Mouse (Mus musculus) hindbrain, postnatal 0 days (tissue): ENCODE data around the gene Chid1. TPM values are rescaled to one million over a fixed set of nuclear protein-coding genes. Genes with fewer than 3 reads are reported as not detected.

Experiments
- ATAC-seq: fragments of 200-750 bp; cut with Nextera tagmentation; 2 replicates; pipeline ENCODE4 v1.8.0; 2017; ENCODE audit warnings: mild to moderate bottlenecking, moderate TSS enrichment, moderate library complexity
- DNase-seq: peaks from one replicate; pipeline ENCODE4 v3.0.0-alpha.2; 2015; ENCODE audit warnings: low spot score
- H3K27ac ChIP-seq: fragments of 300-500 bp; sonication (generic); 2 replicates; pipeline ENCODE4 v1.5.1; 2014; ENCODE audit warnings: mild to moderate bottlenecking
- H3K27me3 ChIP-seq: fragments of 300-500 bp; sonication (generic); 2 replicates; pipeline ENCODE4 v1.6.1; 2014; ENCODE audit warnings: low read length, mixed read lengths; ENCODE audit not compliant: insufficient read depth
- H3K36me3 ChIP-seq: fragments of 300-500 bp; sonication (generic); 2 replicates; pipeline ENCODE4 v1.6.1; 2014; ENCODE audit warnings: low read length, mixed read lengths; ENCODE audit not compliant: insufficient read depth
- H3K4me1 ChIP-seq: fragments of 300-500 bp; sonication (generic); 2 replicates; pipeline ENCODE4 v1.6.1; 2014; ENCODE audit warnings: antibody characterized with exemption, low read length, mixed read lengths; ENCODE audit not compliant: insufficient read depth
- H3K4me2 ChIP-seq: fragments of 300-500 bp; sonication (generic); 2 replicates; pipeline ENCODE4 v1.6.1; 2014; ENCODE audit warnings: low read depth, mild to moderate bottlenecking, low read length, moderate library complexity, mixed read lengths
- H3K4me3 ChIP-seq: fragments of 300-500 bp; sonication (generic); 2 replicates; pipeline ENCODE4 v1.5.1; 2014; ENCODE audit warnings: low read length
- H3K9ac ChIP-seq: fragments of 300-500 bp; sonication (generic); replicated peaks from 2 replicates; pipeline ENCODE4 v1.6.1; 2014; ENCODE audit warnings: mild to moderate bottlenecking, low read length, moderate library complexity, mixed read lengths
- H3K9me3 ChIP-seq: fragments of 300-500 bp; sonication (generic); 2 replicates; pipeline ENCODE4 v1.6.1; 2016; ENCODE audit warnings: low read length, mixed read lengths
- CTCF ChIP-seq: IDR thresholded peaks from 2 replicates; pipeline ENCODE4 v1.5.1; 2016; ENCODE audit warnings: antibody characterized with exemption, control low read depth, low read depth
- WGBS: fragments of 180-500 bp; shearing (Covaris S2); extraction: QIAGEN DNeasy Blood & Tissue Kit; methylation state at CpG from one replicate; pipeline ENCODE4 v1.1.7; 2014; 5-methylcytosine and 5-hydroxymethylcytosine counted together
- polyA plus RNA-seq: library from polyadenylated mRNA; unstranded; fragments of >200 nt; fragmentation: Nextera tagmentation; extraction: Ambion mirVana; gene quantifications from 2 replicates; pipeline ENCODE4 v1.2.1, GENCODE M21; 2015
- total RNA-seq: library from RNA; depleted of rRNA; stranded (reverse); fragments of >200 nt; gene quantifications from 2 replicates; pipeline ENCODE4 v1.2.3, GENCODE M21; 2014

Chid1 gene
- total and polyA plus RNA-seq, 2 experiments from 2014 or later: 47.8 to 55.2 TPM

- WGBS: 71% methylated on average over 2 of the region's 2 CpGs
- Histone ChIP-seq H3K4me3 (no peak overlapping the region), H3K27ac (no peak overlapping the region), H3K9me3 (no peaks in the 10 kb centered on the region), H3K9ac (no peak overlapping the region), H3K4me2 (no peak overlapping the region), H3K27me3 (no peaks in the 10 kb centered on the region), H3K36me3 (no peaks in the 10 kb centered on the region), H3K4me1 (peaks cover 19% of the 10 kb centered on the region)
- TF ChIP-seq CTCF: no peak
- no peak for DNase-seq
- no peak for ATAC-seq
These were observed 2.9 kb upstream of the Chid1 start for GRCm38 (mm10) chr7:141542588-141542987.

- peaks cover 19% of the 10 kb centered on the region for H3K4me1 ChIP-seq
- WGBS: 79% methylated on average over 4 of the region's 4 CpGs
- no peak for ATAC-seq
- no peak overlapping the region for H3K9ac ChIP-seq
- no peak overlapping the region for H3K4me3 ChIP-seq
- H3K27me3 ChIP-seq: no peaks in the 10 kb centered on the region
- no peaks in the 10 kb centered on the region for H3K9me3 ChIP-seq
- no peak for DNase-seq
- no peak overlapping the region for H3K27ac ChIP-seq
- TF ChIP-seq CTCF: no peak
- no peak overlapping the region for H3K4me2 ChIP-seq
- no peaks in the 10 kb centered on the region for H3K36me3 ChIP-seq
These were observed 2.0 kb upstream of the Chid1 start for GRCm38 (mm10) chr7:141541681-141542080.

- Histone ChIP-seq H3K9ac (peak overlapping the region; percentile 81; the same call in 1 of the 2 replicates), H3K27me3 (no peaks in the 10 kb centered on the region), H3K9me3 (no peaks in the 10 kb centered on the region), H3K27ac (peak overlapping the region; percentile 80), H3K4me1 (peaks cover 19% of the 10 kb centered on the region), H3K4me3 (peak overlapping the region; percentile 68), H3K36me3 (no peaks in the 10 kb centered on the region), H3K4me2 (peak overlapping the region; percentile 86)
- WGBS: 52% methylated on average over 13 of the region's 13 CpGs
- peak; percentile 64 for DNase-seq
- TF ChIP-seq CTCF: no peak
- peak; percentile 35 for ATAC-seq
These were observed 840 bp upstream of the Chid1 start for GRCm38 (mm10) chr7:141540312-141541081.

- H3K4me1 ChIP-seq: peaks cover 19% of the 10 kb centered on the region
- ATAC-seq (no peak; the same call in 1 of the 2 replicates), DNase-seq (no peak)
- 19% methylated on average over 18 of the region's 18 CpGs for WGBS
- H3K9me3 ChIP-seq: no peaks in the 10 kb centered on the region
- peak overlapping the region; percentile 83 for H3K27ac ChIP-seq
- H3K27me3 ChIP-seq: no peaks in the 10 kb centered on the region
- no peaks in the 10 kb centered on the region for H3K36me3 ChIP-seq
- H3K4me3 ChIP-seq: peak overlapping the region; percentile 68
- peak overlapping the region; percentile 86 for H3K4me2 ChIP-seq
- H3K9ac ChIP-seq: peak overlapping the region; percentile 81
- no peak for TF ChIP-seq CTCF
These were observed 653 bp downstream of the Chid1 start for GRCm38 (mm10) chr7:141538852-141539555.

- Histone ChIP-seq H3K4me1 (peaks cover 16% of the 10 kb centered on the region), H3K27me3 (no peaks in the 10 kb centered on the region), H3K9me3 (no peaks in the 10 kb centered on the region), H3K4me3 (no peak overlapping the region), H3K36me3 (no peaks in the 10 kb centered on the region), H3K9ac (no peak overlapping the region), H3K4me2 (no peak overlapping the region), H3K27ac (no peak overlapping the region)
- ATAC-seq (no peak), DNase-seq (no peak)
- no peak for TF ChIP-seq CTCF
- WGBS: 73% methylated on average over 1 of the region's 1 CpGs
These were observed 4.1 kb downstream of the Chid1 start for GRCm38 (mm10) chr7:141535570-141535969.

GRCm38 (mm10) chr7:141525580-141525925, 14.1 kb downstream of the Chid1 start:
- TF ChIP-seq CTCF: no peak
- 80% methylated on average over 4 of the region's 4 CpGs for WGBS
- Histone ChIP-seq H3K9me3 (no peaks in the 10 kb centered on the region), H3K27ac (no peak overlapping the region), H3K27me3 (no peaks in the 10 kb centered on the region), H3K4me1 (no peaks in the 10 kb centered on the region), H3K36me3 (peaks cover 16% of the 10 kb centered on the region), H3K9ac (0 out of 2 replicates have a peak overlapping the region, but pooled peaks have one; percentile 6), H3K4me3 (no peak overlapping the region), H3K4me2 (no peak overlapping the region)
- ATAC-seq (peak; percentile 41; the same call in 1 of the 2 replicates), DNase-seq (no peak)
